Mouse (Mus musculus) MEL (cell line): ENCODE results near the gene Fbp1.
"Not testable (repeated sequence)": the region's sequence is repeated elsewhere in the genome, so short reads cannot be mapped to it uniquely, and the experiment has no call there.

ENCODE experiments used
- CHD1 ChIP-seq: IDR thresholded peaks from 2 replicates; pipeline ENCODE4 v1.6.1; 2012; ENCODE audit warnings: low read depth, mild to moderate bottlenecking, inconsistent platforms, low read length, improper control_type of control experiment
- CTCF ChIP-seq, 3 experiments: IDR thresholded peaks in 2 of 3; conservative IDR thresholded peaks in 1 of 3; 2 replicates each; pipeline ENCODE4 v1.5.1; 2011 to 2012; ENCODE audit warnings: low read length in 3 of 3, low read depth in 2 of 3, mild to moderate bottlenecking in 2 of 3, improper control_type of control experiment in 1 of 3, inconsistent platforms in 1 of 3, mixed read lengths in 1 of 3, moderate library complexity in 1 of 3; ENCODE audit not compliant: control insufficient read depth in 1 of 3, insufficient read depth in 1 of 3, poor library complexity in 1 of 3, severe bottlenecking in 1 of 3
- E2F4 ChIP-seq: IDR thresholded peaks from 2 replicates; pipeline ENCODE4 v1.6.1; 2011; ENCODE audit warnings: low read depth, low read length, improper control_type of control experiment, borderline replicate concordance
- ELF1 ChIP-seq: IDR thresholded peaks from 2 replicates; pipeline ENCODE4 v1.6.1; 2014; ENCODE audit warnings: low read depth, mild to moderate bottlenecking, inconsistent platforms, low read length, improper control_type of control experiment, moderate library complexity
- GATA1 ChIP-seq: IDR thresholded peaks from 2 replicates; pipeline ENCODE4 v1.6.1; 2011; ENCODE audit warnings: low read depth, low read length, improper control_type of control experiment
- MAX ChIP-seq: IDR thresholded peaks from 2 replicates; pipeline ENCODE4 v1.6.1; 2011; ENCODE audit warnings: low read length, improper control_type of control experiment
- MEF2A ChIP-seq: IDR thresholded peaks from 2 replicates; pipeline ENCODE4 v1.6.1; 2014; ENCODE audit warnings: low read depth, mild to moderate bottlenecking, inconsistent platforms, low read length, improper control_type of control experiment; ENCODE audit not compliant: poor library complexity, insufficient replicate concordance, severe bottlenecking; ENCODE audit errors: extremely low read depth
- POLR2A ChIP-seq, 2 experiments: IDR thresholded peaks; 2 replicates each; pipeline ENCODE4 v1.6.1; 2011 to 2012; ENCODE audit warnings: low read length in 2 of 2, mild to moderate bottlenecking in 2 of 2, control low read depth in 1 of 2, improper control_type of control experiment in 1 of 2, low read depth in 1 of 2, moderate library complexity in 1 of 2; ENCODE audit not compliant: control insufficient read depth in 1 of 2, insufficient read depth in 1 of 2, poor library complexity in 1 of 2
- SIN3A ChIP-seq: IDR thresholded peaks from 2 replicates; pipeline ENCODE4 v1.6.1; 2012; ENCODE audit warnings: low read length, improper control_type of control experiment, inconsistent platforms
- SMC3 ChIP-seq: IDR thresholded peaks from 2 replicates; pipeline ENCODE4 v1.6.1; 2011; ENCODE audit warnings: low read depth, low read length, improper control_type of control experiment
- USF1 ChIP-seq: IDR thresholded peaks from 2 replicates; pipeline ENCODE4 v1.6.1; 2014; ENCODE audit warnings: low read depth, mild to moderate bottlenecking, inconsistent platforms, low read length, improper control_type of control experiment, moderate library complexity
- ZC3H11A ChIP-seq: IDR thresholded peaks from 2 replicates; pipeline ENCODE4 v1.6.1; 2012; ENCODE audit warnings: low read depth, mild to moderate bottlenecking, inconsistent platforms, low read length, improper control_type of control experiment

DNA sequence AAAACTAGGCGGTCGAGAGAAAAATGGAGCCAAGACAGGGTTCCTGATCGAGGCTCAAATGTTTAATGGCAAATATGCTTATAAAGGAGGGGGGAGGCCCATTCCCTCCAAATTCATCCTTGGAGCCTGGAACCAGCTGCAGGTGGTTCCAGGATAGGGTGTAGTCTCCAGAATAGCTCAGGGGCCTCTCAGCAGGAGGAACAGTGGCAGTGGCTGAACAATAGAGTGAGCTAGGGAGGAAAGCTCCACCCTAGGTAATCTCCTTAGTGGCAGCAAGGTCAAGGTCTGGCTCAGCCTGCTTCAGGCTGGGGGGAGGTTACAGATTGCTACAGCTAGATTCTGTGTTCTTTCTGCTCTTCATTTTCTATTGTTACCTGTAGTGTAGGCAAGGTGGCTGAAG is 72.4 kb downstream of the Fbp1 start:
- not testable (repeated sequence) for TF ChIP-seq MAX; CTCF (IDR thresholded peaks at IDR 0.05 in 2 of 3, conservative IDR thresholded peaks at IDR 0.05 in 1 of 3; ENCODE audit: control insufficient read depth in 1 of 3, insufficient read depth in 1 of 3, low read depth in 2 of 3, low read length in 3 of 3, poor library complexity in 1 of 3, severe bottlenecking in 1 of 3); SMC3; USF1; CHD1; POLR2A (IDR thresholded peaks at IDR 0.05; ENCODE audit: control insufficient read depth in 1 of 2, insufficient read depth in 1 of 2, low read depth in 1 of 2, low read length in 2 of 2, poor library complexity in 1 of 2); MEF2A; E2F4; ELF1; ZC3H11A; GATA1; SIN3A
